Mouse (Mus musculus) v-Abl transformed pro-B cells (cell line): ENCODE measurements around the gene Zfp57.
"Not testable (repeated sequence)": the region's sequence is repeated elsewhere in the genome, so short reads cannot be mapped to it uniquely, and the experiment has no call there.

Experiments
- in situ Hi-C, 2 experiments: fragments of 400-800 bp; cut with MboI; formaldehyde crosslinking; loops; one replicate each; pipeline ENCODE4 v1.15.1; 2025; ENCODE audit not compliant: unreplicated experiment in 2 of 2

Zfp57 gene

GRCm38 (mm10) chr17:36993770-36994325 lies 7.1 kb upstream of the Zfp57 start:
- in situ Hi-C loops = loop anchor here (5.0 to 10.0 kb wide), 2 partner anchors 77 to 211 kb away; partner anchors contain the start of gene Olfr94 (in 1 of the 2)

DNA sequence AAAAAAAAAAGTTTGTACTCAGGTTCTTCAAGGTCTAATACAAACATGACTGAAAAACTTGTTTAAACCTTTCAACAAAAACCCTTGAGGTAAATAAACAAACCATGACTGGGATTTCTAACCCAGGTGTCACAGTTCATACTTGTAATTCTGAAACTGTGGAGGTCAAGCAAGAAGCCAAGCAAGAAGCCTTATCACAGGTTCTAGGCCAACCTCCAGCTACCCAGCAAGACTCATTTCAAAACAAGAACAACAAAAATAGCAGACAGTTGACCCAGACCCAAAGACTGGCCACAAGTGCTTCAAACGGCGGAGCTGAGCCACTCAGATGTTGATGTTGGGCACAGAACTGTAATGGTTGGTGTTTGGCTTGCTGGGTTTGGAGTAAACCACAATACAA lies 6.4 kb upstream of the Zfp57 start:
- in situ Hi-C loops = loop anchor here (5.0 to 10.0 kb wide), 2 partner anchors 77 to 210 kb away; partner anchors contain the start of gene Olfr94 (in 1 of the 2)

- in situ Hi-C loops = loop anchor here in 1 of 2 experiments (5.0 to 10.0 kb wide), 2 partner anchors 78 to 209 kb away; partner anchors contain the start of gene Olfr94
Measured at GRCm38 (mm10) chr17:36995448-36995847, 5.5 kb upstream of the Zfp57 start.

GRCm38 (mm10) chr17:36997033-36997735 lies 3.8 kb upstream of the Zfp57 start:
- in situ Hi-C loops = loop anchor here in 1 of 2 experiments (5.0 to 10.0 kb wide), 2 partner anchors 80 to 208 kb away; partner anchors contain the start of gene Olfr94

DNA sequence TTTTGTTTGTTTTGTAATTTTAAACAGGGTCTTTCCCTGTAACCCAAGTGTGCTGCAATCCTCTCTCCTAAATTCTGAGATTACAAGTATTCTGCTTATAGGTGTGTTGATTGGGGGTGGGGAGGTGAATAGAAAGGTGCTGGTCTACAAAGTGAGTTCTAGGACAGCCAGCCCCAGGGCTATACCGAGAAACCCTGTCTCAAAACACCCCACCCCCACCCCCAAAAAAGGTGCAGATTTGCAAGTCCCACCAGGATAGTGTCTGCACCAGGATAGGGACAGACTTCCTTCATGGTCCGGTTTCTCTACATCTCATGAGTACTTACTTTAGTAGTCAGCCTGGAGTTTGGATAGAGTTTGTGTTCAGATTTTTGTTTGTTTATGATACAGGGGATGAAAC lies 2.5 kb upstream of the Zfp57 start:
- in situ Hi-C loops = loop anchor here in 1 of 2 experiments (5.0 to 10.0 kb wide), 2 partner anchors 81 to 206 kb away; partner anchors contain the start of gene Olfr94

DNA sequence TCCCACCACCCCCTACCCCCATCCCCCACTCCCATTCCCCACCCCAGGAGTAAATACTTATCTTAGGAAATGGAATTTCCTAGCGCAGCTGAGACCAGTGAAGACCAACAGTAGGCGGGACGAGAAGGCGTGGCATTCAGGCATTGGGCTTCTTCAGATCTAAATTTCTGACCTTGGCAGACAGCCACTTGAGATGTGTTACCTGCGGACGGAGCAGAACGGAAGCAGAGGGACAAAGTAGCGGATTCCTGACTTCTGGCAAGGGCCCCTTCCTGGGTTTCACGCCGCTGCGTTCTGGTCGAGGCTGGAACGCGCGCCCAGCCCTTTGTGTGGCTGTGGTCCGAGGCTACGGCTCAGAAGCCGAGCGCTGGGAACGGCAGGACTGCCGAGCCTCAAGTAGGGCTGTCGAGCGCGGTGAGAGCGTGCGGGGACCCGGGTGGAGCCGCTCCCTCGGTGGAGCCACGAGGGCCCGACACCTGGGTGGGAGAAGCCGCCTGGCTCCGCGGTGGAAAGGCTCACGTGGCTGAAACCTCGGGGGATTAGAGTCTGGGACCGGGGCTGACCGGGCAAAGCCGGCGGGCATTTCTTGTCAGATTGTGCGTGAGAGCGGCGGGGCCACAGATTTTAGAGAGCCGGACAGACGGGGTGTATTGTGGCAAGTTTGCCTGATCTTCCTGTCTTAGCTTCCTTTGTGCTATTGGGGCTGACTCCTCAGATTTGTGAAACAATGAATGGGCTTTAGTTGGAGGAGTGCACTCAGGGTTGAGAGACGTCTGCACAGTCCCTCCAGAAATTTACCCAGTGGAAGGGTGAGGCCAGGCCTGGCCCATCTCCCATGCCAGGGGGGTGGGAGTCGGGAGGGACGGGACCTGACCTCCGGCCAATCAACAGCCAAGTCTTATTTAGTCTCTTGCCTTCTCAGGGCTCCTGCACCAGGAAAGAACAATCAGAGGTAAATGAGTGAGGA lies 1.7 kb downstream of the Zfp57 start:
- in situ Hi-C loops = no loop called here

- in situ Hi-C loops = no loop called here
Measured at GRCm38 (mm10) chr17:37003366-37003765, 2.4 kb downstream of the Zfp57 start.

GRCm38 (mm10) chr17:37008161-37008560 lies 7.2 kb downstream of the Zfp57 start:
- in situ Hi-C loops = no loop called here

DNA sequence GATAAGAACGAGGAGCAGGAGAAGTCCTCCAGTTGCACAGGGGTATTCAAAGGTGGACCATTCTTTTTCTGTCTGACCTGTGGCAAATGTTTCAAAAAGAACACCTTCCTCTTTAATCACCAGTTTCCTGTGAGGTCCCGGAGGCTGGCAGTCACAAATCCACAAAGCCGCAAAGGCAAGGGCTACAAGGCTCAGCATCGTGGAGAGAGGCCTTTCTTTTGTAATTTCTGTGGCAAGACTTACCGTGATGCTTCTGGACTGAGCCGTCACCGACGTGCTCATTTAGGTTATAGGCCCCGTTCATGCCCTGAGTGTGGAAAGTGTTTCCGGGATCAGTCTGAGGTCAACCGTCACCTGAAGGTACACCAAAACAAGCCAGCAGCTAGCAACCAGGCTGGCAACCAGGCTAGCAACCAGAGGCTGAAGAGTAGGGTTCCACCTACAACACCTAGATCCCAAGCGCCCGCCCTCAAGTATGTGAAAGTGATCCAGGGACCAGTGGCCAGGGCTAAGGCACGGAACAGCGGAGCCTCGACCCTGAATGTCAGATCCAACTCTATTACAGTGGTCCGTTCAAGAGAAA lies 8.6 kb downstream of the Zfp57 start:
- in situ Hi-C loops = no loop called here

DNA sequence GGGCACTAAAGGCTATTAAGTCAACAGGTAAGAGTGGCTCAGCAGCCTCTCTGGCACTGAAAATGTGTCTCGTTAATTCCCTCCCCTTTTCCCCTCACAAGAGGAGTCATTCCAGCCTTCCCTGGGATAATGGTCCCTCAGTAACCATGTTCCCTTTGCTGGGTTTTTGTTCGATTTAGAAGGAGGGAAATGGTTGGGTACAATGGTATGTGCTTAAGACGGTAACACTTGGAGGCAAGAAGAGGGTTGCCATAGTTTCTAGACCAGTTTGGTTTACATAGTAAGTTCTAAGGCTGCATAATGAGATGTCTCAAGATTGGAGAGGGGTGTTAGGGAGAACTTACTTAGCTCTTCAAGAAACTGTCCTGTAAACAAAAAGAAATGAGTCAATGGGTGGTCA lies 10.8 kb downstream of the Zfp57 start:
- in situ Hi-C loops = no loop called here

- in situ Hi-C loops = no loop called here
Measured at GRCm38 (mm10) chr17:37012141-37012540, 11.2 kb downstream of the Zfp57 start.

- in situ Hi-C loops = no loop called here
Measured at GRCm38 (mm10) chr17:37016333-37016732, 15.4 kb downstream of the Zfp57 start.

GRCm38 (mm10) chr17:37018328-37018727 lies 17.4 kb downstream of the Zfp57 start:
- in situ Hi-C loops = no loop called here

- in situ Hi-C loops = not testable (repeated sequence)
Measured at GRCm38 (mm10) chr17:37019242-37019641, 18.3 kb downstream of the Zfp57 start.

DNA sequence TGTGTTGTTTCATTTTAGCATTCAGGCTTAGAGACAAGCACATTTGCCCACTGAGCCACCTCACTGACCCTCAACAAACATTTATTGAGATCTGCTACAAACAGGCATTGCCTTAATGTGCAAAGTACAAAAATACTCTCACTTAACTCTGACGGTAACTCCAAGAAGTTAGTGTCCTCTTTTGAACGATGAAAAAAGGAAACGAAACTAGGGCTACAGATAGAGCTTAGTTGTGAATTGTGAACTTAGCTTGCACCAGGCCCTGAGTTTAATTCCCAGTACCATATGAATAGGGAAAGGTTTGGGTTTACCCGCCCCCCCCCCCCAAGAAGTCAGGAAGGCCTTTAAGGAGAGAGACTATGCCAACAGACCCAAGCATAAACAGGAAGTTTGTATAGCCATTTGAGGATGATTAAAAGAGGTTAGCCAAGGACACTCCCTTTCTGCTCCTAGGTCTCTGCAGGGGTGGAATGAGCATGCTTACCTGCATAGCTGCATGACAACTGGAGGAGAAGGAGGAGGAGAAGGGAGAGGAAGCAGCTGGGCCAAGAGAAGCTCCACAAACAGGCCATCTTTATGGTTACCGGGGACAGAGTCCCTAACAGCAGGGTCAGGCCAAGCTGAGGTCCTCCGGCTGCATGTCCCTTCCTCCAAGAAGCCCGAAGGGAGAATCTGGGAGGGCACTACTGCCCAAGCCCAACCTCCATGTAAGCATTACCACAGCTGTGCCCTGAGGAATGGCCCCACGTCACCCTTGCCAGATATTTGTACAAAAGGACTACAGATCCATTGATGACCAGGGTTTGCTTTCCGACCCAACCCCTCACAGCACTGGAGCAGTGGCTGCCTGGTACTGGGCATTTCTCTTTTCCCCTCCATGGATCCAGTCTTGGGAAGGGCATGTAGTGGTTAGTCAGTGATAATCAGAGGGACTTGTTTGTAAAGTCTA lies 21.9 kb downstream of the Zfp57 start, which contains the start of gene Mog:
TSS of gene Mog (minus strand) at position 771 of the 949 bp plus-strand sequence.
- in situ Hi-C loops = no loop called here

DNA sequence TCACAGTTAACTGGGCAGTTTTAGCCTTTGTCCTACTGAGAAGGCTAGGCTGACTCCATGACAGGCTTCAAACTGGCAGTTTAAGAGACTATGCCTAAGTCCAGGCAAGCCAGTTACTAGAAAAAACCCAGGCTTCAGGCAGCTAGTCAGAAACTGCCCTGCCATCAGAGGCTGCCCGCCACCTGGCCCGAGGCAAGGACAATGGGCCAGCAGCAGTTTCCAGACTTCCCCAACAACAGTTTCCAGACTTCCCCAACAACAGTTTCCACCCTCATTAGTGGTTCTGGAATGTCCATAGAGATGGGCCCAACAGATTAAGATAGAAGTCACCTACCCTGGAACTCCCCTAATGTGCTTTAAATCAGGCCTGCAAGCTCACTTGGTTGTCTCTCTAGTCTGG lies 25.5 kb downstream of the Zfp57 start:
- in situ Hi-C loops = no loop called here

DNA sequence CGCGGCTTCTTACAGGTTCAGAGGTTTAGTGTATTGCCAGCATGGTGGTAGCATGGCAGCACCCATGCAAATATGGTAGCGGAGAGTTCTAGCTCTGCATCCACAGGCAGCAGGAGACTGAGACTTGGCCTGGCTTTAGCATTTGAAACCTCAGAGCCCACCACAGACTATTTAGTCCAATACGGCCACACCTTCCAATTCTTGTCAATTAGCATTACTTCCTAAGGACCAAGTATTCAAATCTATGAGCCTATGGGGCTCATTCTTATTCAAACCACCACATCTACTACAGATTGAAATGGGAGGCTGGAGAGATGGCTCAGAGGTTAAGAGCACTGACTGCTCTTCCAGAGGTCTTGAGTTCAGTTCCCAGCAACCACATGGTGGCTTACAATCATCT lies 26.5 kb downstream of the Zfp57 start:
- in situ Hi-C loops = no loop called here

- in situ Hi-C loops = no loop called here
Measured at GRCm38 (mm10) chr17:37028212-37028611, 27.2 kb downstream of the Zfp57 start.

DNA sequence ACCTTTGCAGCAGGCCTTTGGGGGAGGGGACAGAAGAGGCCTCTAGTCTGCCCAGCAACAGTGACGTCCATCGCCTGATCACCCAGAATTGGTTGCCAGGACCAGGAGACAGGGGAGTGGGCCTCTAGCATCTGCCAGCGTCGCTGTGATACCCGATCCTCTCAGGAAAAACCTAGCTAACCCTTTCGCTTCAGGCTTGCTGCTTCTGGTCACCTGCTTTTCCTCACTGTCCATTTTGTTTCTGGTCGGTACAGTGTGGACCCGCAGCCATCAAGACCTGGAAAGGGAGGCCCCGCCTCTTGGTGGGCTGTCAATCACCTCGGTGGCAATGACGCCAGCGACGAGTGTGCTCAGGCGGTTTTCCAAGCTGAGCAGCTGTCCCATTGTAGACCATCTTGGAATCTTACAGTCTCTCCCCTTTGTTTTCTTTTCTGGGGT lies 27.7 kb downstream of the Zfp57 start:
- in situ Hi-C loops = no loop called here
